Mouse (Mus musculus): Measurements from ENCODE around the gene Lrrc73. TPM values are rescaled to one million over a fixed set of nuclear protein-coding genes. Genes with fewer than 3 reads are reported as not detected.
A peak's percentile ranks its signal among the peaks of the same experiment; 100 is the strongest.

The Lrrc73 gene
- polyA plus RNA-seq, 1 experiment, result 1.9 TPM

GRCm38 (mm10) chr17:46275506-46275905, 22.2 kb downstream of the Lrrc73 start:
- WGBS, result 93% methylated on average over 10 of the region's 10 CpGs

DNA sequence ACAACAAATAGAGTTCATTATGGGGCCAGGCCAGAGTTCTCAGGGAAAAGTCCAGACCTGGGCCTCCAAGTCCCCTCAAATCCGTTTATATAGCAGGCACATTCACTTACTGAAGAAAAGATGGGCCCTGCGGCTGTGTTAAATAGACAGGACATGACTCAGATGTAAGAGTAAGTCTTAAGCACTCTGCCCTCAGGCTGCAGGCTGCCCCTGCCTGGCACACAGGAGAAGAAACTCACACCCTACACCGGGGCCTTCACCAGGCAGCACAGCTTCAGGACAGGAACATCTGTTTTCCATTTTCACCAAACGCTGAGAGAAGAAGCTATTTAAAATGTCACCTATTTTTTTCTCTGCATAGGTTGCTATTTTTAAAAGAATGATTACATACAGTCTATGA, 24.3 kb downstream of the Lrrc73 start:
- peaks cover 10% of the 10 kb centered on the region for H3K36me3 ChIP-seq (ENCODE audit: control insufficient read depth, insufficient read depth, low read length)
- H3K27me3 ChIP-seq (ENCODE audit: control insufficient read depth, insufficient read depth, low read length), result no peaks in the 10 kb centered on the region
- peaks cover 2% of the 10 kb centered on the region for H3K4me1 ChIP-seq (ENCODE audit: control insufficient read depth, insufficient read depth, insufficient read length, low read length)
- no peak overlapping the region for H3K27ac ChIP-seq (ENCODE audit: insufficient read depth, low read depth, low read length)
- H3K4me3 ChIP-seq (ENCODE audit: low read depth, low read length), result no peak overlapping the region
- TF ChIP-seq CTCF (IDR thresholded peaks at IDR 0.05; ENCODE audit: extremely low read depth, insufficient read length, insufficient replicate concordance, low read depth, low read length), result no peak
- no peak for TF ChIP-seq POLR2A (IDR thresholded peaks at IDR 0.05; ENCODE audit: low read depth, low read length)
- 78% methylated on average over 4 of the region's 4 CpGs for WGBS

More at GRCm38 (mm10) chr17:46275506-46275905, 22.2 kb downstream of the Lrrc73 start:
- Histone ChIP-seq H3K4me1 (ENCODE audit: control insufficient read depth, insufficient read depth, insufficient read length, low read length) (peaks cover 3% of the 10 kb centered on the region; the same call in 1 of the 2 replicates), H3K27ac (ENCODE audit: insufficient read depth, low read depth, low read length) (no peak overlapping the region), H3K36me3 (ENCODE audit: control insufficient read depth, insufficient read depth, low read length) (peaks cover 17% of the 10 kb centered on the region), H3K4me3 (ENCODE audit: low read depth, low read length) (no peak overlapping the region), H3K27me3 (ENCODE audit: control insufficient read depth, insufficient read depth, low read length) (no peaks in the 10 kb centered on the region)
- TF ChIP-seq POLR2A (IDR thresholded peaks at IDR 0.05; ENCODE audit: low read depth, low read length), result no peak
- TF ChIP-seq CTCF (IDR thresholded peaks at IDR 0.05; ENCODE audit: extremely low read depth, insufficient read length, insufficient replicate concordance, low read depth, low read length), result no peak

DNA sequence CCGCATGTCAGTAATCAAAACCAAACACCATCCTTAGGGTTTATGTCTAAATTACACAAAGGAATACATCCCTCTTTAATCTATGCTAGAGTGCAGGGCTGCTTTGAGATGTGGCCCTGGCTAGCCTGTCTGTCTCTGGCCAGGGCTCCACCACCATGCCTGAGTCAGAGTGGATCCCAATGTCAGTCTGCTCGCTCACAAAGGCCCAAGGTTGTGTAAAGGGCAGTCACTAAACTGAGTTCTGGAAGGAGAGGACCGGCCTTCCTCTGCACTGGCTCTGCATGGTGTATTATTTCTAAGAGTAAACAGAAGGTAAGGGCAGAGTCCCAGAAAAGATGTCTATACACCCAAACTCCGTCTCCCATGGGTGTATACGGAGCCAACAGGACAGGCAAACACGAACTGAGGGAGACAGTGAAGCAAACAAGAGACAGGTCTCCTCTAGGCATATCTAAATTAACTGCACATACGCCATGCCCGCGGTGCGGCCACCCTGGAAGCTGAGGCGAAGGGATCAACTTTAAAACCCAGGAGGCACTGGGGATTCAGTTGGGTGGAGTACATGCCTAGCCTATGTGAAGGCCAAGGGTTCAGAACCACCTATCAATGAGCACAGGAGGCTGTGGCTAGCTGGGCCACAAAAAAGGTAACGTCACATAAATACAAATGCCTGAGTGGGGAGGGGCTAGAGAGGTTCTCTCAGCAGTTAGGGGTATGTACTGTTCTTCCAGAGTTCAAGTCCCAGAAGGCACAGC, 24.9 kb downstream of the Lrrc73 start:
- WGBS, result 92% methylated on average over 12 of the region's 12 CpGs
- H3K27ac ChIP-seq (ENCODE audit: insufficient read depth, low read depth, low read length), result no peak overlapping the region
- no peak for TF ChIP-seq POLR2A (IDR thresholded peaks at IDR 0.05; ENCODE audit: low read depth, low read length)
- no peak for TF ChIP-seq CTCF (IDR thresholded peaks at IDR 0.05; ENCODE audit: extremely low read depth, insufficient read length, insufficient replicate concordance, low read depth, low read length)
- peaks cover 3% of the 10 kb centered on the region for H3K4me1 ChIP-seq (ENCODE audit: control insufficient read depth, insufficient read depth, insufficient read length, low read length)
- peaks cover 10% of the 10 kb centered on the region for H3K36me3 ChIP-seq (ENCODE audit: control insufficient read depth, insufficient read depth, low read length)
- H3K4me3 ChIP-seq (ENCODE audit: low read depth, low read length), result no peak overlapping the region
- no peaks in the 10 kb centered on the region for H3K27me3 ChIP-seq (ENCODE audit: control insufficient read depth, insufficient read depth, low read length)

GRCm38 (mm10) chr17:46282483-46283123, 29.3 kb downstream of the Lrrc73 start, which contains the start of gene Tjap1:
Gene Tjap1 (minus strand): TSS chr17:46283026.
- H3K27me3 ChIP-seq (ENCODE audit: control insufficient read depth, insufficient read depth, low read length), result no peaks in the 10 kb centered on the region
- peaks cover 6% of the 10 kb centered on the region for H3K36me3 ChIP-seq (ENCODE audit: control insufficient read depth, insufficient read depth, low read length)
- under 1% methylated on average over 37 of the region's 37 CpGs for WGBS
- peaks cover 7% of the 10 kb centered on the region for H3K4me1 ChIP-seq (ENCODE audit: control insufficient read depth, insufficient read depth, insufficient read length, low read length)
- TF ChIP-seq CTCF (IDR thresholded peaks at IDR 0.05; ENCODE audit: extremely low read depth, insufficient read length, insufficient replicate concordance, low read depth, low read length) (no peak), POLR2A (IDR thresholded peaks at IDR 0.05; ENCODE audit: low read depth, low read length) (peak; percentile 65; the same call in 1 of the 2 replicates)
- H3K4me3 ChIP-seq (ENCODE audit: low read depth, low read length), result peak within 1 kb of the TSS; percentile 98
- peak within 1 kb of the TSS; percentile 67 for H3K27ac ChIP-seq (ENCODE audit: insufficient read depth, low read depth, low read length)

- Histone ChIP-seq H3K4me3 (ENCODE audit: low read depth, low read length) (peak overlapping the region; percentile 22), H3K27ac (ENCODE audit: insufficient read depth, low read depth, low read length) (peak overlapping the region; percentile 67), H3K36me3 (ENCODE audit: control insufficient read depth, insufficient read depth, low read length) (peaks cover 4% of the 10 kb centered on the region; the same call in 1 of the 2 replicates), H3K27me3 (ENCODE audit: control insufficient read depth, insufficient read depth, low read length) (no peaks in the 10 kb centered on the region), H3K4me1 (ENCODE audit: control insufficient read depth, insufficient read depth, insufficient read length, low read length) (peaks cover 7% of the 10 kb centered on the region)
- 13% methylated on average over 9 of the region's 9 CpGs for WGBS
- TF ChIP-seq POLR2A (IDR thresholded peaks at IDR 0.05; ENCODE audit: low read depth, low read length), result no peak
- TF ChIP-seq CTCF (IDR thresholded peaks at IDR 0.05; ENCODE audit: extremely low read depth, insufficient read length, insufficient replicate concordance, low read depth, low read length), result no peak
Observed at GRCm38 (mm10) chr17:46283140-46283539, 29.8 kb downstream of the Lrrc73 start.

DNA sequence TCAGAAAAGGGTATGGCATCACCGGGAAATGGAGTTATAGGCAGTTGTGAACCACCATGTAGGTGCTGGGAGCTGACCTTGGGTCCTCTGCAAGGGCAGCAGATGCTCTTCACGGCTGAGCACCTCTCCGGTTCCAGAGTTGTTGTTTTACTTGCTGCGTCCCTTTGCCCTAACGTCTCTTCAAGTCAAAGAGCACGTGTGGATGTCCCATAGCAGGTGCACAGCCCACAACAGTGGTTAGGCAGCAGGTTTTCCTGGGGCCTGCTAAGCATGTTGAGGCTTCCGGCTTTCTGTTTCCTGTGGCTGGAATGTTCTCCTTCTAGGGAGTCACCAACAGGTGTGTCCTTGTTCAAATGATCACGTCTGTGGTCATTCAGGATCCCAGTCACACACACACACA, 30.6 kb downstream of the Lrrc73 start:
- Histone ChIP-seq H3K4me3 (ENCODE audit: low read depth, low read length) (no peak overlapping the region), H3K4me1 (ENCODE audit: control insufficient read depth, insufficient read depth, insufficient read length, low read length) (peaks cover 9% of the 10 kb centered on the region), H3K27me3 (ENCODE audit: control insufficient read depth, insufficient read depth, low read length) (no peaks in the 10 kb centered on the region), H3K36me3 (ENCODE audit: control insufficient read depth, insufficient read depth, low read length) (peaks cover 4% of the 10 kb centered on the region; the same call in 1 of the 2 replicates), H3K27ac (ENCODE audit: insufficient read depth, low read depth, low read length) (no peak overlapping the region)
- 87% methylated on average over 8 of the region's 8 CpGs for WGBS
- TF ChIP-seq POLR2A (IDR thresholded peaks at IDR 0.05; ENCODE audit: low read depth, low read length), result no peak
- no peak for TF ChIP-seq CTCF (IDR thresholded peaks at IDR 0.05; ENCODE audit: extremely low read depth, insufficient read length, insufficient replicate concordance, low read depth, low read length)

DNA sequence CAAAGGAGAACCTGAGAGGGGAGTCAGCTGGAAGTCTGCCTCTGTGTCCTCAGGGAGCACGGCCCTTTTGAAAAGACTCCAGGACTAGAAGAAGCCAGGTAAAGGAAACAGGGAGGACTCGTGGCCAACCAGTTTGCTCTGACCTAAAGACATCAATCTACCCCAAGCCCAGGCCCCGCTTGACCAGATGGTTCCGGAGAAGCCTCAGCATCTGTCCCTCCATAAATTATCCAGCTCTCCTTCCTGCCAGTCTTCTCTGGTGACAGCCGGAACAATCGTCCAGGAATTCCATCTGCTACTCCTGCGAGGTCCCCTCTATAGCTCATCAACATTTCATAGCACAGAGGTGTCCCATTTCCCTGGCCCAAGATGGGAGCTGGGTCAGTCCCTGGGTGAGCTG, 31.3 kb downstream of the Lrrc73 start:
- Histone ChIP-seq H3K4me3 (ENCODE audit: low read depth, low read length) (no peak overlapping the region), H3K4me1 (ENCODE audit: control insufficient read depth, insufficient read depth, insufficient read length, low read length) (peaks cover 9% of the 10 kb centered on the region), H3K27me3 (ENCODE audit: control insufficient read depth, insufficient read depth, low read length) (no peaks in the 10 kb centered on the region), H3K27ac (ENCODE audit: insufficient read depth, low read depth, low read length) (no peak overlapping the region), H3K36me3 (ENCODE audit: control insufficient read depth, insufficient read depth, low read length) (peaks cover 3% of the 10 kb centered on the region; the same call in 1 of the 2 replicates)
- 74% methylated on average over 7 of the region's 7 CpGs for WGBS
- TF ChIP-seq CTCF (IDR thresholded peaks at IDR 0.05; ENCODE audit: extremely low read depth, insufficient read length, insufficient replicate concordance, low read depth, low read length) (no peak), POLR2A (IDR thresholded peaks at IDR 0.05; ENCODE audit: low read depth, low read length) (no peak)

Data from small intestine, adult 2 months (tissue).